Mouse (Mus musculus) neural tube, embryonic 15.5 days (tissue): ENCODE results near the gene Susd1. TPM values are rescaled to one million over a fixed set of nuclear protein-coding genes. Genes with fewer than 3 reads are reported as not detected.

Experiments used
- ATAC-seq: fragments of 200-750 bp; cut with Nextera tagmentation; 2 replicates; pipeline ENCODE4 v1.8.0; 2017; ENCODE audit warnings: mild to moderate bottlenecking, moderate TSS enrichment, moderate library complexity; ENCODE audit not compliant: low FRiP score
- H3K27ac ChIP-seq: fragments of 300-500 bp; sonication (generic); replicated peaks from 2 replicates; pipeline ENCODE4 v1.5.1; 2015; ENCODE audit warnings: mild to moderate bottlenecking, inconsistent platforms
- H3K27me3 ChIP-seq: fragments of 300-500 bp; sonication (generic); replicated peaks from 2 replicates; pipeline ENCODE4 v1.6.1; 2015; ENCODE audit warnings: inconsistent platforms
- H3K36me3 ChIP-seq: fragments of 300-500 bp; sonication (generic); 2 replicates; pipeline ENCODE4 v1.6.1; 2015; ENCODE audit warnings: inconsistent platforms
- H3K4me1 ChIP-seq: fragments of 300-500 bp; sonication (generic); 2 replicates; pipeline ENCODE4 v1.6.1; 2015; ENCODE audit warnings: inconsistent platforms
- H3K4me2 ChIP-seq: fragments of 300-500 bp; sonication (generic); 2 replicates; pipeline ENCODE4 v1.6.1; 2015; ENCODE audit warnings: inconsistent platforms, mild to moderate bottlenecking, moderate library complexity
- H3K4me3 ChIP-seq: fragments of 300-500 bp; sonication (generic); replicated peaks from 2 replicates; pipeline ENCODE4 v1.5.1; 2015; ENCODE audit warnings: mild to moderate bottlenecking, inconsistent platforms
- H3K9ac ChIP-seq: fragments of 300-500 bp; sonication (generic); replicated peaks from 2 replicates; pipeline ENCODE4 v1.6.1; 2015; ENCODE audit warnings: mild to moderate bottlenecking, inconsistent platforms
- H3K9me3 ChIP-seq: fragments of 300-500 bp; sonication (generic); replicated peaks from 2 replicates; pipeline ENCODE4 v1.6.1; 2016; ENCODE audit warnings: inconsistent platforms
- WGBS: fragments of 180-500 bp; shearing (Covaris S2); methylation state at CpG from one replicate; pipeline ENCODE4 v1.1.7; 2015; ENCODE audit warnings: mixed read lengths; 5-methylcytosine and 5-hydroxymethylcytosine counted together
- polyA plus RNA-seq: library from polyadenylated mRNA; unstranded; fragments of >200 nt; fragmentation: Nextera tagmentation; extraction: Ambion mirVana; gene quantifications from 2 replicates; pipeline ENCODE4 v1.2.1, GENCODE M21; 2015

Susd1 gene
- polyA plus RNA-seq, 1 experiment from 2014 or later: 2.8 TPM

DNA sequence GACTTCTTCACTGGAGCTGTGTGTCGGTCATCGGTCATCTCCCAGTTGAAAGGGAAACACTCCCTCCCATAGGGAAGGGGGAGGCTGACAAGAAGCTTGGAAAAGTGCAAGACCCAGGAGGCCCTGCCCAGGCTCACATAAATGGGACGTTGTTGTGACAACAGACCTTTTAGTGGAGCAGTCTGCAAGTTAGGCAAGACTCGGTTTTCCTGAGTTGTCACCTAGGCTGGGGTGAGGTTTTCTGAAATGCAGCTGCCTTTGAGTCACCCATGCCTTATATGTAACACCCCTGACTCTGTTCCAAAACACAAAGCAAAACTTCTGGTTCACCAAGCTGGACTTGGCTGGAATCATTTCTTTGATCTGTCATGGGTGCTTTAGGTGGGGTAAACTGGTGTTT is 39.1 kb downstream of the Susd1 start:
- Histone ChIP-seq H3K36me3 (no peaks in the 10 kb centered on the region), H3K9ac (no peak overlapping the region), H3K9me3 (no peaks in the 10 kb centered on the region), H3K27me3 (no peaks in the 10 kb centered on the region), H3K27ac (no peak overlapping the region), H3K4me3 (no peak overlapping the region), H3K4me2 (no peak overlapping the region), H3K4me1 (peaks cover 3% of the 10 kb centered on the region; the same call in 1 of the 2 replicates)
- 62% methylated on average over 4 of the region's 4 CpGs for WGBS
- no peak for ATAC-seq

DNA sequence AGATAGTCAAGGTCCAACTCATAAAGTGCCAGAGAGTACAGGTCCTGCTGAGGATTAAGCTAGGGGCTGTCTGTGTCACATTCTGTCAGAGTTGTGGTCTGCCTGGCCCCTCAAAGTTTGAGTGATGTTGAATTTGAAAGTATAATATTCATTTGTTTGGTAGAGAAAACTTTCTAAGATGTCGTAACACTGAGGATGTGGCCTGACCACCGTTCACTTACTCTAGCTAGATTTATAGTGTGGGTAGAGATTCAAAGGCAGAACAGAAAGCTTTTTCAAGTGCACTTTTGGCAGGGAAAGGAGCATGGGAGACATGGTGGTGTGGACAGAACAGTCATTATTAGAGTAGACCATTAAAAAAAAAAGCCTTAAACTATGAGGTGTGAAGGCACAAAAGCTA is 42.9 kb downstream of the Susd1 start:
- Histone ChIP-seq H3K4me1 (no peaks in the 10 kb centered on the region), H3K9ac (no peak overlapping the region), H3K4me3 (no peak overlapping the region), H3K4me2 (no peak overlapping the region), H3K9me3 (no peaks in the 10 kb centered on the region), H3K27ac (no peak overlapping the region), H3K36me3 (no peaks in the 10 kb centered on the region), H3K27me3 (no peaks in the 10 kb centered on the region)
- WGBS: 85% methylated on average over 2 of the region's 2 CpGs
- ATAC-seq: no peak

DNA sequence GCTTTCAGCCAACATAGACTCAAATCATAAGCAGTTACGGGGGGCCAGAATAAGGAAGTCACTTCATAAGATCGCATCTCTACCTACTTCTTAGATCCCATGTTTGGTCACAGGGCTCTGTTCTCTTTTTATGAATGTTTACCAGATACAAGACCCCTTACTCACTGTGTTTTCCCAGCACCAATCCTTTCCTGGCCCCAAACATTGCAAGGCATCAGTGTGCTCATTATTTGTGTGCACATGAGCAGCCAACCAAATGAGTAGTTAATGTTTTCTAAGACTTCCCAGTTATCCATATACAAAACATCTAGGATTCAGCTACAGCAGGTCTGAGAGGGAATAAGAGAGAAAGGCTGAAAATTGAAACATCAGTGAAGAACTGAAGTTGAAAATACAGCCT is 44.3 kb downstream of the Susd1 start:
- H3K4me1 ChIP-seq: no peaks in the 10 kb centered on the region
- H3K4me3 ChIP-seq: no peak overlapping the region
- H3K9me3 ChIP-seq: no peaks in the 10 kb centered on the region
- ATAC-seq: no peak
- H3K27ac ChIP-seq: no peak overlapping the region
- H3K9ac ChIP-seq: no peak overlapping the region
- H3K27me3 ChIP-seq: no peaks in the 10 kb centered on the region
- no peak overlapping the region for H3K4me2 ChIP-seq
- no peaks in the 10 kb centered on the region for H3K36me3 ChIP-seq
- WGBS: 92% methylated on average over 2 of the region's 2 CpGs

DNA sequence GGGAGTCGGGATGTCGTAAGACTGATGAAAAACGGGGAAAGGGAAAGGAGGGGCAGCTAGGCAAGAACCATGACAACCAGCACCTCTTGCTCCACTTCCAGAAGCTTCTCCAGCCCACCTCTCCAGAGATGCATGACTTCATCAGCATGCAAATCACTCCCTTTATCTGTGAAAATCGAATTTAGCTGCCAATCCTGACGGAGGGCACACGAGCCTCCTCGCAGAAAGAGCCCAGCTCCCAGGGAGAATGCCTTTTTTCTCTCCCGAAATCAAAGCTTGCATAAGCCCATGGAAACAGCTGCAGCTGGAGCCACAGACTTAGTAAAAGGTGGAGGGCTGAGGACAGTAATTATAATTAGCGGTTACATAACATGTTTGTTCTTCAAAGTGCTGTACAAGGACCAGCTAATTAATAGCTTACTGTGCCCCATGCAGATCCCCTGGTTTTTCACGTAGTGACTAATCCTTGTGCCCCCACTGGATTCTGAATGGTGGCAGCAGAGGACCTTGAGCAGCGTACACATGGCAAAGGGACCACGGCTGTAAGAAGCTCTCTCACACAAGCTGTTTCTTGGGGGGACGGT is 49.9 kb downstream of the Susd1 start:
- no peaks in the 10 kb centered on the region for H3K27me3 ChIP-seq
- peak; percentile 55; the same call in 1 of the 2 replicates for ATAC-seq
- peak overlapping the region; percentile 8; the same call in 1 of the 2 replicates for H3K4me3 ChIP-seq
- peak overlapping the region; percentile 46 for H3K4me2 ChIP-seq
- H3K36me3 ChIP-seq: no peaks in the 10 kb centered on the region
- WGBS: 23% methylated on average over 13 of the region's 13 CpGs
- peaks cover 21% of the 10 kb centered on the region for H3K4me1 ChIP-seq
- H3K27ac ChIP-seq: no peak overlapping the region
- H3K9me3 ChIP-seq: no peaks in the 10 kb centered on the region
- H3K9ac ChIP-seq: peak overlapping the region; percentile 20; the same call in 1 of the 2 replicates

DNA sequence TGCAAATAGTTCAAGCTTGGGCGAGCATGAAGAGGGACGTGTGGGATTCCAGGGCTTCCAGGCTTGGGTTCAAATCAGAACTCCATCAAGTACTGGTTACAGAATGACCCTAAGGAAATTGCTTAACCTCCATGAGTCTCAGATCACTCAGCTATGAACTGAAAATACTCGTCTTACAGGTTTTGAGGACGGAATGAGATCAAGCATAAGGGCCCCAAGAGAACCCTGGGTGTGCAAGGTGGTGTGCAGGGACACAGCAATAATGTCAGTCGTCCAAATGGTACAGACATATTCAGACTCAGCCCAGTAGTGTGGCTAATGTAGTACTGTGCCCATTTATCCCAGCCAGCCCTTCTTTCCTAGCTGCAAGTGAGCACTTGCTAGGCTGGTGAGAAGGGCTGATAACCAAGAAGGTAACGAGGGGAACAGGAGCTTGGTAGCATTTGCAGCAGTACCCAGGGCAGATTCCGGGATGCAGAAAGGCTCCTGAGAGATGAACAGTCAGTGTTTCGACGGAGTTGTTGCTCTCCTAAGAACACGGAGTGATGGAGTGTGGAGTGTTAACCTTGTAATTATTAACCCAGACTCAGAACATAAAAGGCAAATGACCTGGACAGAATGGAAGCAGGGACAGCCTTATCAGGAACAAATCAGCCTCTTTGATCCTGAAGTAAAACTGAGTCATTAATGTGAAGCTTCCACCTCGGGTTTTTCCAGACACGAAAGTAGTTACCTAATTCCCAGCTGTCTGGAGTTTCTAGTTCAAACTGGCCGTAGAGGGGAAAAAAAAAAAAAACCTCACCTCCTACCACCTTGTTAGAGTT is 50.8 kb downstream of the Susd1 start:
- no peak overlapping the region for H3K27ac ChIP-seq
- H3K4me1 ChIP-seq: peaks cover 22% of the 10 kb centered on the region
- no peaks in the 10 kb centered on the region for H3K27me3 ChIP-seq
- H3K4me2 ChIP-seq: no peak overlapping the region
- no peaks in the 10 kb centered on the region for H3K9me3 ChIP-seq
- H3K36me3 ChIP-seq: no peaks in the 10 kb centered on the region
- H3K4me3 ChIP-seq: no peak overlapping the region
- no peak for ATAC-seq
- no peak overlapping the region for H3K9ac ChIP-seq
- 46% methylated on average over 13 of the region's 13 CpGs for WGBS

DNA sequence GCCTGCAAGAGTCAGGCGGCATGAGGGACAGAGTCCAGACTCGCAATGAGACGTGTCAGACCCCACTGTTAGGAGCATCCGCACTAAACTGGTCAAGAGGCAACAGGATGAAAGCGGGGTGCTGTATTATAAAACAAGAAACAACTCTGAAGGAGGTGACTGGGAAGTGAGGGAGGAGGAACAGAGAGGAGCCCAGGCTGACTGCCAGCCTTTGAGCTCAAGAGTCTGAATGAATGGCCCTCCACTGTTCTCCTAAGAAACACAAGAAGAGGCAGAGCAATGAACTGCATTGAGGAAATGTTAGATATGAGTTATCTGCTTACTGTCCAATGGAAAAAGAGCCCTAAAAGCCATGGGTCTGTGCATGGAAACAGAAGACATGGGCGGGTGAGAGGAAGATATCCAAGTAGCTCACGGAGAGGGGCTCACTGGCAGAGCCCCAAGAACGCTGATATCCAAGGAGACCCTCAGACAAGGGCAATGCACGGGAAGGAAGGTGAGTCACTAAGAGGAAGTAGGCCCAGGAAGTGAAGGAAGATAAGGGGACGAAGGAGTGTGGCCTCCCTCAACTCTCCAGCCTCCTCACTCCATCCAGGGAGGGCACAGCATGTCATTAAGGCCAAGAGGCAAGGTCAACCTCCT is 53.1 kb downstream of the Susd1 start:
- Histone ChIP-seq H3K4me3 (no peak overlapping the region), H3K9ac (no peak overlapping the region), H3K36me3 (no peaks in the 10 kb centered on the region), H3K4me1 (peaks cover 22% of the 10 kb centered on the region), H3K4me2 (no peak overlapping the region), H3K27ac (no peak overlapping the region), H3K9me3 (no peaks in the 10 kb centered on the region), H3K27me3 (no peaks in the 10 kb centered on the region)
- no peak for ATAC-seq
- WGBS: 68% methylated on average over 10 of the region's 10 CpGs

DNA sequence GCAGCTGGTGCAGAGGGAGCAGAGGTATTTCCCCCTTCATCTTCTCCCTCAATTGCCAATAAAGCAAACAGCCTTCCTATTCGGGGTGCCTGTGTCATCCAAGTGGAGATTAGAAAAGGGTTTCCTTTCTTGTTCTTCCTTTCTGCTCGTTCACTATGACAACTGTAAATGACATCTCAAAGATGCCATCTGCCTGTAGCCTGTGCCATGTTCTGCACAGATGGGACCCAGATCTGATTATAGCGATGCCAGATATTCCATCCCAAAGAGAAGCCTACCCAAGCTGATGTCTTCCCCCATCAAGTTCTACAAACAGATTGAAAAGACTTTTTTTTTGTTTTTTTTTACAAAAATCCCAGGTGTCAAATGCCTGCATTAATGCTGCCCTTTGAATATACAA is 54.6 kb downstream of the Susd1 start:
- no peak for ATAC-seq
- H3K4me3 ChIP-seq: no peak overlapping the region
- H3K9ac ChIP-seq: no peak overlapping the region
- H3K27me3 ChIP-seq: no peaks in the 10 kb centered on the region
- WGBS: 37% methylated on average over 3 of the region's 3 CpGs
- H3K4me1 ChIP-seq: peaks cover 19% of the 10 kb centered on the region
- H3K4me2 ChIP-seq: no peak overlapping the region
- H3K9me3 ChIP-seq: no peaks in the 10 kb centered on the region
- no peaks in the 10 kb centered on the region for H3K36me3 ChIP-seq
- H3K27ac ChIP-seq: no peak overlapping the region

DNA sequence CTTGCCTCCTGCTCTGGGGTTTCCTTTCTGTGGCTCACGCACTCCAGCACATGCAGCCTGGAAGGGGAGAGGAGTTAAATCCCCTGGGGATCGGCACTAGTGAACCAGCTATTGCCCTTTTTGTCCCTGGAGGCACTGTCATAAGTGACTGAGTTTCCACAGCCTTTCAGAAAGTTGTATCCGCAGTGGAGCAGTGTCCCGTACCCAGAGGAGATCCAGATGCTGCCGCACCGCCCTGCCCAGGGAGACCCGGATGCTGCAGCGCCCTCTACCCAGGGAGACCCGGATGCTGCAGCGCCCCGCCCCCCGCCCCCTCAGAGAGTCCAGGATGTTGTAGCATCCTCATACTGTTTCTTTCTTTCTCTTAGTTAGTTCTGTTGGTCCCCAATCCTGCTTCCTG is 56.3 kb downstream of the Susd1 start:
- peaks cover 8% of the 10 kb centered on the region for H3K4me1 ChIP-seq
- peak overlapping the region; percentile 22; the same call in 1 of the 2 replicates for H3K4me2 ChIP-seq
- H3K9ac ChIP-seq: no peak overlapping the region
- no peaks in the 10 kb centered on the region for H3K9me3 ChIP-seq
- WGBS: 30% methylated on average over 12 of the region's 12 CpGs
- no peak overlapping the region for H3K27ac ChIP-seq
- H3K36me3 ChIP-seq: no peaks in the 10 kb centered on the region
- no peak overlapping the region for H3K4me3 ChIP-seq
- no peaks in the 10 kb centered on the region for H3K27me3 ChIP-seq
- ATAC-seq: no peak

DNA sequence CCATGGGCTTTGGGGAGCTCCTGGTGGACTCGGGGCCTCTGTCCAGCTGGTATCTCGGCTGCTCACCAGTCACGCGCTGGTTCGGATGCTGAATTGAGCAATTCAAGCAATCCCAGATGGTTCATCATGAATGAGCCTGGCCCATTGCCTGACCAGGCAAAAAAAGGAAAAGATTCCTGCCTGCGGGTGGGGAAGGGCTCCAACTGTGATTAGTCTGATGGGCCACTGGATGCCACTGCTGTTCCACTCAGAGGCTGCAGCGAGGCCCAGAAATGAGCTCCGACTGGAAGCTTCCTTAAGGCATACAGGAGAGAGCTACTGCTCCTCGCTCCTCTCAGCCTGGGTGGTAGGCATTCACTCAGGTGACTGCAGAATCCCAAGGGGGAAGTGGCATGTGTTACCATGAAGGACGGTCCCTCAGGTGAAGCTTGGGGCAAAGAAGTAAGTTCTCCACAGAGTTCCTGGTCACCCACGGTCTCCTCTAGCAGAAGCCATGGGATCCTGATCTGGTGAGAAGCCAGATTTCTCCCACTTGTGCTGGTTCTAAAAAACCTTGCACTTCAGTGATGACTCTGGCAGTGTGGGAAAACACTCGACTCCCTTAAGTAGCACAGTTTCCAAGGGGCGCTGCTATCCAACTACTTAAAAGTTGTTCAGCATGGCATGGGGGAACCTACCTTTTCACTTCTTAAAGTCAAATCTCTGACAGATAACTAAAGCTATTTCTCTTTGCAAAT is 57.3 kb downstream of the Susd1 start:
- Histone ChIP-seq H3K27ac (no peak overlapping the region), H3K4me2 (no peak overlapping the region), H3K36me3 (no peaks in the 10 kb centered on the region), H3K9ac (no peak overlapping the region), H3K4me3 (no peak overlapping the region), H3K9me3 (no peaks in the 10 kb centered on the region), H3K4me1 (peaks cover 8% of the 10 kb centered on the region), H3K27me3 (no peaks in the 10 kb centered on the region)
- 58% methylated on average over 13 of the region's 13 CpGs for WGBS
- ATAC-seq: peak; percentile 82

DNA sequence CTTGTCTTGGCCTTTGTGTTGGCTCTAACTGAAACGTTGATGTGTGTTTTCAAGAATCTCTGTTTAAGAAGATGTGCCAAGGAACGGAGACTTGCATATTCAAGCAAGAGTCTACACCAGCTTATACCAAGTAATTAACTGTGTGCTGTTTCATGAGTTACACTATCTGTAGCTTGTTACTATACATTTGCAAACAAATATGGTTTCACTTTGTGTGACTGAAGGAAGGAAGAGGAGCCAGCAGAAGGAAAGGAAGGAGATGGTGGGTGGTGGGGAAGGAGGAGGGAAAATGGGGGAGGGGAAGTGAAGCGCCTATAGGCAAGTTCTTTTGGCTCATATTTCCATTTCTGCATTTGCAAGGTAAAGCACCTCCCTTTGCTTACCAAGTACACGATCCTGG is 58.0 kb downstream of the Susd1 start:
- WGBS: 82% methylated on average over 4 of the region's 4 CpGs

DNA sequence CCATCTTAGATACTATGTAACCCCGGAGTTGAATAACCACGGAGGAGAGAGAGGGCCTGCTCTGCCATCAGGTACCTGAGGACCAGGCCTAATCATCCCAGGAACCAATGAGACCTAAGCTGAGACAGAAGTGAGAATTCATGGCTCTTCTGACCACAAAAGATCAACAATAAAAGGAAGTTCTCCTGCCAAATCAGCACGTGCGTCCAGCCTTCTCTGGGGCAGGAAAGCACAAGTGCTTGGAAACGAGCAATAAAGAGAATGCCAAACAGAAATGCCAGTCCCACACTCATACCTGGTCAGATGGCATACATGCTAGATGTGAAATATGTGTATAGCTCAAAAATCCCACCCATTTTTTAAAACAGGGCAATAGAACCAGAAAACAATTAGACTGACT is 58.6 kb downstream of the Susd1 start:
- H3K4me2 ChIP-seq: no peak overlapping the region
- no peaks in the 10 kb centered on the region for H3K9me3 ChIP-seq
- H3K9ac ChIP-seq: no peak overlapping the region
- no peaks in the 10 kb centered on the region for H3K27me3 ChIP-seq
- peaks cover 8% of the 10 kb centered on the region for H3K4me1 ChIP-seq
- no peak overlapping the region for H3K4me3 ChIP-seq
- 73% methylated on average over 5 of the region's 5 CpGs for WGBS
- H3K27ac ChIP-seq: no peak overlapping the region
- no peak for ATAC-seq
- H3K36me3 ChIP-seq: no peaks in the 10 kb centered on the region

More for the DNA sequence above, 58.0 kb downstream of the Susd1 start:
- no peaks in the 10 kb centered on the region for H3K9me3 ChIP-seq
- H3K9ac ChIP-seq: no peak overlapping the region
- no peak overlapping the region for H3K27ac ChIP-seq
- H3K4me1 ChIP-seq: peaks cover 8% of the 10 kb centered on the region
- no peaks in the 10 kb centered on the region for H3K36me3 ChIP-seq
- H3K4me2 ChIP-seq: no peak overlapping the region
- H3K4me3 ChIP-seq: no peak overlapping the region
- ATAC-seq: no peak
- H3K27me3 ChIP-seq: no peaks in the 10 kb centered on the region
